Mouse (Mus musculus) kidney, postnatal 4 days (tissue): ENCODE measurements around the gene Chchd10.
A peak's percentile ranks its signal among the peaks of the same experiment; 100 is the strongest.

ENCODE experiments used
- DNase-seq, 2 experiments: peaks; one replicate each; pipeline ENCODE4 v3.0.0; 2021; ENCODE audit warnings: mixed read lengths in 2 of 2

The Chchd10 gene

GRCm38 (mm10) chr10:75951424-75952050 is 18.6 kb downstream of the Chchd10 start:
- peak; percentile 49 to 64 for DNase-seq

- no peak for DNase-seq
Observed at GRCm38 (mm10) chr10:75954381-75954811, 21.5 kb downstream of the Chchd10 start, which contains the start of gene Gm5134. Gene Gm5134, plus strand, starts transcription at chr10:75954514.

DNA sequence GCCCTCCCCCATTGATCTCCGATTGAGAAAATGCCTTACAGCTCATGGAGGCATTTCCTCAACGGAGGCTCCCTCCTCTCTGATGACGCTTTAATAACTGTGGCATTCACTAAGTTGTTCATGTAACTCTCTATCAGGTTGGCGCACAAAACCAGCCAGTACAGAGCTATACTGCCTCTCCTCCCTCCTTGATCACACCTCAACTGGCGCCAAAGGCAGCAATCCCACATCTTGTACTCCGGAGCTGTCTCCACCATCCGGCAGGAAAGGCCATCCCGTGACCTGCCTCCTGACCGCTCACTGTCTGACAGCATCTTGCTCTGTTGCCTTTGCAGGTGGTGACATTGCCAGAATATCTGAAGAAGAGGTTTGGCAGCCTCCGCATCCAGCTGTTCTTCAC is 40.9 kb downstream of the Chchd10 start:
- no peak for DNase-seq

- peak; percentile 11 to 28 for DNase-seq
Observed at GRCm38 (mm10) chr10:75975216-75975615, 42.3 kb downstream of the Chchd10 start.

DNA sequence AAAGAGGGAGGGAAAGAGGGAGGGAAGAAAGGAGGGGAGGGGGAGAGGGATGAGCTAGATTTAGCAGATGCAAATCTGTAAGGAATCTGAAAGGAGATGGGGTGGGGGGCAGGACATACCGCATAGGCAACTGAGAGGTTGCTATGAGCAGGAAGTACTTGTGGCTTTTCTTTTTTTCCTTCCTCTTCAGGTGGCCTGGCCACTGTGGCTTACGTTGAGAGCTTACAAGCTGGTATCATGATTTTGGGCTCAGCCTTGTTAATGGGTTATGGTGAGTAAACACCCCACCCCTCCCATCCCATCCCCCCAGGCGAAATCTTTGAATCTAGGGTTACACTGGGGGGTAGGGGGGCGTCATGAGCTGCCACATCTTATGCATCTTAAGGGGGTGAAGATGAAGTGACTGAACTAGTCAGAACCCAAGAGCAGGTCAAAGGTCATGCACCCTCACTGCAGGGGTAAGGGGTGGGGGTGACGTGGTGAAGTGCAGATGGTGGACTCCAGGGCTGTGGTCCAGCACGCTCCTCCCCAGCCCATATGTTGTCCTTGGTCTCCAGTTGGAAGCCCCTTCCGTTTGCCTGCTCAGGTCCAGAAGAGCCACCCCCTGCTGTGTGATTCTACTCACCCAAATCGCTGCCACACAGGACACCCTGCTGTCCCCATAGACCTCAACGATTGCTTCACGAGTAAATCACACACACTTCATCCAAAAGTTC is 45.3 kb downstream of the Chchd10 start:
- no peak for DNase-seq

GRCm38 (mm10) chr10:75978835-75979157 is 45.9 kb downstream of the Chchd10 start:
- DNase-seq: no peak

- DNase-seq: no peak
Observed at GRCm38 (mm10) chr10:75979432-75979831, 46.5 kb downstream of the Chchd10 start.
